Mouse (Mus musculus): ENCODE measurements around the gene Rac2.

The Rac2 gene

GRCm38 (mm10) chr15:78588049-78588448 is 15.5 kb upstream of the Rac2 start:
- no peak for DNase-seq (ENCODE audit: low spot score in 2 of 2)

- peak; percentile 84 to 95 for DNase-seq (ENCODE audit: low spot score in 2 of 2)
Observed at GRCm38 (mm10) chr15:78587050-78587994, 14.7 kb upstream of the Rac2 start.

GRCm38 (mm10) chr15:78585404-78585803 is 12.8 kb upstream of the Rac2 start:
- DNase-seq (ENCODE audit: low spot score in 2 of 2): no peak

- DNase-seq (ENCODE audit: low spot score in 2 of 2): no peak
Observed at GRCm38 (mm10) chr15:78583352-78583751, 10.8 kb upstream of the Rac2 start.

GRCm38 (mm10) chr15:78576284-78576810 is 3.8 kb upstream of the Rac2 start:
- DNase-seq (ENCODE audit: low spot score in 2 of 2): no peak

- DNase-seq (ENCODE audit: low spot score in 2 of 2): no peak
Observed at GRCm38 (mm10) chr15:78572270-78572600, 348 bp downstream of the Rac2 start.

- DNase-seq (ENCODE audit: low spot score in 2 of 2): peak; percentile 85 to 90
Observed at GRCm38 (mm10) chr15:78571554-78572269, 871 bp downstream of the Rac2 start.

GRCm38 (mm10) chr15:78570170-78570569 is 2.4 kb downstream of the Rac2 start:
- DNase-seq (ENCODE audit: low spot score in 2 of 2): no peak

- no peak for DNase-seq (ENCODE audit: low spot score in 2 of 2)
Observed at GRCm38 (mm10) chr15:78567608-78568120, 4.9 kb downstream of the Rac2 start.

GRCm38 (mm10) chr15:78564764-78565435 is 7.7 kb downstream of the Rac2 start:
- DNase-seq (ENCODE audit: low spot score in 2 of 2): no peak

GRCm38 (mm10) chr15:78563937-78564336 is 8.6 kb downstream of the Rac2 start:
- peak; percentile 60 to 78 for DNase-seq (ENCODE audit: low spot score in 2 of 2)

GRCm38 (mm10) chr15:78563344-78563743 is 9.2 kb downstream of the Rac2 start:
- no peak for DNase-seq (ENCODE audit: low spot score in 2 of 2)

- DNase-seq (ENCODE audit: low spot score in 2 of 2): no peak
Observed at GRCm38 (mm10) chr15:78559141-78559979, 13.2 kb downstream of the Rac2 start.

- DNase-seq (ENCODE audit: low spot score in 2 of 2): peak in 1 of 2 experiments; percentile 65
Observed at GRCm38 (mm10) chr15:78557693-78558535, 14.7 kb downstream of the Rac2 start.

- DNase-seq (ENCODE audit: low spot score in 2 of 2): no peak
Observed at GRCm38 (mm10) chr15:78554545-78555313, 17.9 kb downstream of the Rac2 start.

GRCm38 (mm10) chr15:78549189-78549734 is 23.3 kb downstream of the Rac2 start:
- DNase-seq (ENCODE audit: low spot score in 2 of 2): no peak

- DNase-seq (ENCODE audit: low spot score in 2 of 2): no peak
Observed at GRCm38 (mm10) chr15:78548711-78549110, 23.9 kb downstream of the Rac2 start.

- DNase-seq (ENCODE audit: low spot score in 2 of 2): no peak
Observed at GRCm38 (mm10) chr15:78548336-78548665, 24.3 kb downstream of the Rac2 start.

All from spleen, postnatal 4 days (tissue).